Mouse (Mus musculus) kidney, embryonic 14.5 days (tissue): ENCODE measurements around the gene Scn4a. TPM values are rescaled to one million over a fixed set of nuclear protein-coding genes. Genes with fewer than 3 reads are reported as not detected.

Experiments
- ATAC-seq: fragments of 200-750 bp; cut with Nextera tagmentation; 2 replicates; pipeline ENCODE4 v1.8.0; 2017; ENCODE audit warnings: moderate number of reproducible peaks, mild to moderate bottlenecking, moderate TSS enrichment, moderate library complexity; ENCODE audit not compliant: low FRiP score, low TSS enrichment
- H3K27ac ChIP-seq: fragments of 300-500 bp; sonication (generic); 2 replicates; pipeline ENCODE4 v1.5.1; 2014; ENCODE audit warnings: low read depth, mild to moderate bottlenecking, low read length, moderate library complexity, mixed read lengths
- H3K27me3 ChIP-seq: fragments of 300-500 bp; sonication (generic); 2 replicates; pipeline ENCODE4 v1.6.1; 2014; ENCODE audit warnings: mild to moderate bottlenecking, low read length; ENCODE audit not compliant: control insufficient read depth, insufficient read depth
- H3K36me3 ChIP-seq: fragments of 300-500 bp; sonication (generic); 2 replicates; pipeline ENCODE4 v1.6.1; 2014; ENCODE audit warnings: low read length, mixed read lengths; ENCODE audit not compliant: control insufficient read depth, insufficient read depth
- H3K4me1 ChIP-seq: fragments of 300-500 bp; sonication (generic); 2 replicates; pipeline ENCODE4 v1.6.1; 2014; ENCODE audit warnings: low read length, mixed read lengths; ENCODE audit not compliant: control insufficient read depth, insufficient read depth
- H3K4me2 ChIP-seq: fragments of 300-500 bp; sonication (generic); replicated peaks from 2 replicates; pipeline ENCODE4 v1.6.1; 2014; ENCODE audit warnings: low read depth, mild to moderate bottlenecking, low read length
- H3K4me3 ChIP-seq: fragments of 300-500 bp; sonication (generic); 2 replicates; pipeline ENCODE4 v1.5.1; 2014; ENCODE audit warnings: mild to moderate bottlenecking, low read length
- H3K9ac ChIP-seq: fragments of 300-500 bp; sonication (generic); 2 replicates; pipeline ENCODE4 v1.6.1; 2014; ENCODE audit warnings: low read depth, mild to moderate bottlenecking, low read length, moderate library complexity
- H3K9me3 ChIP-seq: fragments of 300-500 bp; sonication (generic); 2 replicates; pipeline ENCODE4 v1.6.1; 2016; ENCODE audit warnings: low read length; ENCODE audit not compliant: control insufficient read depth
- WGBS: fragments of 180-500 bp; shearing (Covaris S2); extraction: QIAGEN DNeasy Blood & Tissue Kit; methylation state at CpG from one replicate; pipeline ENCODE4 v1.1.7; 2014; 5-methylcytosine and 5-hydroxymethylcytosine counted together
- polyA plus RNA-seq: library from polyadenylated mRNA; unstranded; fragments of >200 nt; fragmentation: Nextera tagmentation; extraction: Ambion mirVana; gene quantifications from 2 replicates; pipeline ENCODE4 v1.2.1, GENCODE M21; 2014

Gene Scn4a
- polyA plus RNA-seq, 1 experiment from 2014 or later = 0.35 TPM

- H3K4me1 ChIP-seq = peaks cover 24% of the 10 kb centered on the region
- H3K36me3 ChIP-seq = no peaks in the 10 kb centered on the region
- H3K27me3 ChIP-seq = no peaks in the 10 kb centered on the region
- WGBS = 23% methylated on average over 9 of the region's 9 CpGs
- H3K27ac ChIP-seq = peak within 1 kb of the TSS; percentile 31
- H3K9me3 ChIP-seq = no peaks in the 10 kb centered on the region
- ATAC-seq = peak; percentile 26
- peak within 1 kb of the TSS; percentile 5; the same call in 1 of the 2 replicates for H3K4me2 ChIP-seq
- H3K9ac ChIP-seq = no peak within 1 kb of the TSS
- no peak within 1 kb of the TSS for H3K4me3 ChIP-seq
Observed at GRCm38 (mm10) chr11:106314333-106314812, 38.7 kb downstream of the Scn4a start, which contains the start of gene Cd79b. TSS of gene Cd79b (minus strand) at chr11:106314762.

GRCm38 (mm10) chr11:106313533-106313932 lies 39.6 kb downstream of the Scn4a start:
- Histone ChIP-seq H3K27me3 (no peaks in the 10 kb centered on the region), H3K9me3 (no peaks in the 10 kb centered on the region), H3K9ac (no peak overlapping the region), H3K4me1 (peaks cover 19% of the 10 kb centered on the region), H3K36me3 (no peaks in the 10 kb centered on the region), H3K4me2 (peak overlapping the region; percentile 5; the same call in 1 of the 2 replicates), H3K4me3 (peak overlapping the region; percentile 9; the same call in 1 of the 2 replicates), H3K27ac (peak overlapping the region; percentile 31)
- 22% methylated on average over 5 of the region's 5 CpGs for WGBS
- peak; percentile 65 for ATAC-seq

- H3K4me2 ChIP-seq = no peak overlapping the region
- H3K9me3 ChIP-seq = no peaks in the 10 kb centered on the region
- H3K27ac ChIP-seq = no peak overlapping the region
- no peaks in the 10 kb centered on the region for H3K27me3 ChIP-seq
- no peaks in the 10 kb centered on the region for H3K36me3 ChIP-seq
- no peak overlapping the region for H3K9ac ChIP-seq
- no peak overlapping the region for H3K4me3 ChIP-seq
- WGBS = 68% methylated on average over 5 of the region's 5 CpGs
- H3K4me1 ChIP-seq = peaks cover 24% of the 10 kb centered on the region
- no peak for ATAC-seq
Observed at GRCm38 (mm10) chr11:106310123-106310522, 43.0 kb downstream of the Scn4a start.

GRCm38 (mm10) chr11:106308162-106308561 lies 44.9 kb downstream of the Scn4a start:
- ATAC-seq = no peak
- 49% methylated on average over 11 of the region's 11 CpGs for WGBS
- Histone ChIP-seq H3K9ac (no peak overlapping the region), H3K27me3 (no peaks in the 10 kb centered on the region), H3K9me3 (no peaks in the 10 kb centered on the region), H3K4me1 (0 out of 2 replicates have a peak, but pooled peaks cover 8% of the 10 kb centered on the region), H3K27ac (peak overlapping the region; percentile 25; the same call in 1 of the 2 replicates), H3K4me2 (no peak overlapping the region), H3K4me3 (no peak overlapping the region), H3K36me3 (no peaks in the 10 kb centered on the region)

- Histone ChIP-seq H3K27ac (no peak overlapping the region), H3K9ac (no peak overlapping the region), H3K4me3 (no peak overlapping the region), H3K4me2 (no peak overlapping the region), H3K9me3 (no peaks in the 10 kb centered on the region), H3K27me3 (no peaks in the 10 kb centered on the region), H3K36me3 (no peaks in the 10 kb centered on the region), H3K4me1 (0 out of 2 replicates have a peak, but pooled peaks cover 6% of the 10 kb centered on the region)
- no peak for ATAC-seq
- 46% methylated on average over 5 of the region's 5 CpGs for WGBS
Observed at GRCm38 (mm10) chr11:106307432-106307831, 45.7 kb downstream of the Scn4a start.

GRCm38 (mm10) chr11:106306758-106307157 lies 46.3 kb downstream of the Scn4a start:
- no peaks in the 10 kb centered on the region for H3K36me3 ChIP-seq
- no peak overlapping the region for H3K4me3 ChIP-seq
- 86% methylated on average over 9 of the region's 9 CpGs for WGBS
- 0 out of 2 replicates have a peak, but pooled peaks cover 6% of the 10 kb centered on the region for H3K4me1 ChIP-seq
- no peaks in the 10 kb centered on the region for H3K9me3 ChIP-seq
- no peak for ATAC-seq
- no peak overlapping the region for H3K9ac ChIP-seq
- no peaks in the 10 kb centered on the region for H3K27me3 ChIP-seq
- no peak overlapping the region for H3K4me2 ChIP-seq
- H3K27ac ChIP-seq = no peak overlapping the region

- Histone ChIP-seq H3K4me2 (no peak overlapping the region), H3K9ac (no peak overlapping the region), H3K27ac (no peak overlapping the region), H3K27me3 (no peaks in the 10 kb centered on the region), H3K4me1 (0 out of 2 replicates have a peak, but pooled peaks cover 6% of the 10 kb centered on the region), H3K36me3 (no peaks in the 10 kb centered on the region), H3K9me3 (no peaks in the 10 kb centered on the region), H3K4me3 (no peak overlapping the region)
- 78% methylated on average over 3 of the region's 3 CpGs for WGBS
- no peak for ATAC-seq
Observed at GRCm38 (mm10) chr11:106306065-106306385, 47.1 kb downstream of the Scn4a start.

GRCm38 (mm10) chr11:106305348-106306064 lies 47.6 kb downstream of the Scn4a start:
- ATAC-seq = peak; percentile 22; the same call in 1 of the 2 replicates
- H3K27ac ChIP-seq = no peak overlapping the region
- 0 out of 2 replicates have a peak, but pooled peaks cover 6% of the 10 kb centered on the region for H3K4me1 ChIP-seq
- H3K9me3 ChIP-seq = no peaks in the 10 kb centered on the region
- no peak overlapping the region for H3K4me2 ChIP-seq
- no peak overlapping the region for H3K9ac ChIP-seq
- H3K27me3 ChIP-seq = no peaks in the 10 kb centered on the region
- no peaks in the 10 kb centered on the region for H3K36me3 ChIP-seq
- WGBS = 60% methylated on average over 10 of the region's 10 CpGs
- no peak overlapping the region for H3K4me3 ChIP-seq

- Histone ChIP-seq H3K9me3 (no peaks in the 10 kb centered on the region), H3K4me2 (no peak overlapping the region), H3K27me3 (no peaks in the 10 kb centered on the region), H3K4me3 (no peak overlapping the region), H3K9ac (no peak overlapping the region), H3K4me1 (no peaks in the 10 kb centered on the region), H3K27ac (no peak overlapping the region), H3K36me3 (no peaks in the 10 kb centered on the region)
- WGBS = 9% methylated on average over 2 of the region's 2 CpGs
- peak; percentile 71 for ATAC-seq
Observed at GRCm38 (mm10) chr11:106302634-106303033, 50.5 kb downstream of the Scn4a start.
